Mouse (Mus musculus): ENCODE measurements around the gene Aif1l.
"Not testable (repeated sequence)": the region's sequence is repeated elsewhere in the genome, so short reads cannot be mapped to it uniquely, and the experiment has no call there.

Gene Aif1l

DNA sequence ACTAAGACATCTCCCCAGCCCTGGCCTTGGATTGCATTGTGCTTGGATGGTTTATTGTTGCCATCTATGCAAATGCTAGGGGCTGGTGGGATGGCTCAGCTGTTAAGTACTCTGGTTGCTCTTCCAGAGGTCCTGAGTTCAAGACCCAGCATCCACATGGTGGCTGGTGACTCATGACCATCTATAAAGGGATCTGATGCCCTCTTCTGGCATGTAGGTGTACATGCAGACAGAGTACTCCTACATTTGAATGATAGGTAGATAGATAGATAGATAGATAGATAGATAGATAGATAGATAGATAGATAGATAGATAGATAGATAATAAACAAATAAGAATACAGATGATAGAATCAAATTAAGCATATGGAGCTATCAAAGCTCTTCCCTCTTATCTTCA lies 35.7 kb upstream of the Aif1l start:
- H3K4me3 ChIP-seq (replicated peaks; ENCODE audit: low read length); H3K27me3 ChIP-seq (ENCODE audit: insufficient read depth, low read length); H3K9me3 ChIP-seq (ENCODE audit: low read length); H3K36me3 ChIP-seq (ENCODE audit: insufficient read depth, low read length); H3K4me1 ChIP-seq (replicated peaks; ENCODE audit: low read depth, low read length): not testable (repeated sequence)
- peak; percentile 11; the same call in 1 of the 2 replicates for TF ChIP-seq CTCF (conservative IDR thresholded peaks at IDR 0.05; ENCODE audit: low read length)

DNA sequence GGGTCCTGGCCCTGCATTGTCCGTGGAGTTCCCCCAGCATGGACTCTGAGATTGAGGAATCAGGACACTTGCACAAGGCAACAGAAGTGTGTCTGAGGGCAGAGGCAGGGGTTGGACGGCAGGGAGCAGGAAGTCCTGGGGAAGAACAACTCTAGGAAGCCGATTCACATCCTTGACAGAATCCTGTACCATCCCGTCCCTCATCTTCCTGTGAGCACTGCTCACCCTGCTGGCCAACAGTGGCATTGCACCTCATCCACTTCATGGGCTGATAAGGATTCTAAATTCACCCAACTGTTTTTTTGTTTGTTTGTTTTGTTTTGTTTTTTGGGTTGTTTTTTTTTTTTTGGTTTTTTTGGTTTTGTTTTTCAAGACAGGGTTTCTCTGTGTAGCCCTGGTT lies 34.8 kb upstream of the Aif1l start:
- H3K36me3 ChIP-seq (ENCODE audit: insufficient read depth, low read length): no peaks in the 10 kb centered on the region
- H3K4me1 ChIP-seq (replicated peaks; ENCODE audit: low read depth, low read length): 0 out of 2 replicates have a peak, but pooled peaks cover 4% of the 10 kb centered on the region
- TF ChIP-seq NANOG (IDR thresholded peaks at IDR 0.05; ENCODE audit: borderline replicate concordance, low read length) (no peak), CTCF (conservative IDR thresholded peaks at IDR 0.05; ENCODE audit: low read length) (peak; percentile 94), POU5F1 (IDR thresholded peaks at IDR 0.05; ENCODE audit: borderline replicate concordance, low read length) (no peak)
- no peak overlapping the region for H3K4me3 ChIP-seq (replicated peaks; ENCODE audit: low read length)
- H3K9me3 ChIP-seq (ENCODE audit: low read length): no peaks in the 10 kb centered on the region
- peaks cover 2% of the 10 kb centered on the region for H3K27me3 ChIP-seq (ENCODE audit: insufficient read depth, low read length)

DNA sequence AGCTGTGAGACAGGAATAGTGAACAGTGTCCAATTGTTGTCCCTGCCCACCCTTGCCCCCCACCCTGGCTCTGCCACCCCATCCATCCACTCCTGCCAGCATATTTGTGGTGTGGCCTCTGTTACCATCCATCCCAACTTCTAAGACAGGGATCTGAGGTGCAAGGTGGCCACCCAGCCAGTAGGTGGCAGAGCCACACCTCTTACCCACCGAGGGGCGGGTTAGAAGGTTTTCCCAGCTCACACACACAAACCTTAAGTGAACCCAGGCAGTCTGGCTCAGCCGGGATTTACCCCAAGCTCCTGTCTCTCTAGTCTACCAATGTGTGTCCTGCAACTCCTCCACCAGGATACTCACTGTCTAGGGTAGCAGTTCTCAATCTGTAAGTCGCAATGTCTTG lies 32.3 kb upstream of the Aif1l start:
- no peaks in the 10 kb centered on the region for H3K9me3 ChIP-seq (ENCODE audit: low read length)
- H3K4me1 ChIP-seq (replicated peaks; ENCODE audit: low read depth, low read length): peaks cover 7% of the 10 kb centered on the region; the same call in 1 of the 2 replicates
- peaks cover 25% of the 10 kb centered on the region for H3K27me3 ChIP-seq (ENCODE audit: insufficient read depth, low read length)
- TF ChIP-seq CTCF (conservative IDR thresholded peaks at IDR 0.05; ENCODE audit: low read length) (peak; percentile 41), POU5F1 (IDR thresholded peaks at IDR 0.05; ENCODE audit: borderline replicate concordance, low read length) (no peak)
- no peaks in the 10 kb centered on the region for H3K36me3 ChIP-seq (ENCODE audit: insufficient read depth, low read length)
- H3K4me3 ChIP-seq (replicated peaks; ENCODE audit: low read length): no peak overlapping the region

DNA sequence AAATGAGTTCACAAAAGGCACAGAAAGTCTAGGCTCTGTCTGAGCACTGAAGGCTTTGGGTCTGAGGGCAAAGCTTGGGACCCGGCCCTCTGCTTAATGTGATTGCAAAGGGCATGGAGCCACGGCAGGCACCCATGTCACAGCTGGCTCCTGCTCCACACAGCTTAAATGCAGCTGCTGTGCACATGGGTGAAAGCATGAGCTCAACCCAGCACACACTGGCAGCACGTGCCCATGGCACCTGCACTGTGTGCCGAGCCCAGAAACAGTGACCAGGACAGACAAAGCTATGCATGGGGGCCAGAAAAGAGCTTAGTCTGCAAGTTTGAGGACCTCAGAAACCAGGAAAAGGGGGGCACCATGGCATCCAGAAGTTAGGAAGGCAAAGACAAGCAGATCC lies 26.3 kb upstream of the Aif1l start:
- Histone ChIP-seq H3K4me3 (replicated peaks; ENCODE audit: low read length) (no peak overlapping the region), H3K9me3 (ENCODE audit: low read length) (no peaks in the 10 kb centered on the region), H3K4me1 (replicated peaks; ENCODE audit: low read depth, low read length) (peaks cover 3% of the 10 kb centered on the region; the same call in 1 of the 2 replicates), H3K27me3 (ENCODE audit: insufficient read depth, low read length) (peaks cover 59% of the 10 kb centered on the region), H3K36me3 (ENCODE audit: insufficient read depth, low read length) (no peaks in the 10 kb centered on the region)
- no peak for TF ChIP-seq CTCF (conservative IDR thresholded peaks at IDR 0.05; ENCODE audit: low read length)
- TF ChIP-seq POU5F1 (IDR thresholded peaks at IDR 0.05; ENCODE audit: borderline replicate concordance, low read length): no peak
- no peak for TF ChIP-seq NANOG (IDR thresholded peaks at IDR 0.05; ENCODE audit: borderline replicate concordance, low read length)

DNA sequence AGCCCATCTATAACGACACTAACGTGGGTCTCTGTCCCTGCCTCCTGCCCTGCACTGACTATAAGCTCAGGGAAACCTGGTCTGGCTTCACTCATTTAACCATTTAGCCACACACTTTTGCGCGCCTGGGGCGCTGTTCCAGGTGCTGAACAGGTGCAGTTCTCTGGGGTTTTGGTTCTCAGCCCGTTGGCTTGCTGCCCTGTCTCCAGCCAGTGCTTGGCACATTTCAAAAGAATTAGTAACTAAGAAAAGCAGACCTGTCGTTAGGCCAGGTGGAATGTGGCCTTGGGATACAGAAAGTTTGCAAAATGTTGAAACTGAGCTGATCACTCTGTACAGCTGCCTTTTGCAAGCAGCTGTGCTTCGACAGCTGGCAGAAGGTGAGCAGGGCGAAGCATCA lies 25.1 kb upstream of the Aif1l start:
- Histone ChIP-seq H3K27me3 (ENCODE audit: insufficient read depth, low read length) (peaks cover 61% of the 10 kb centered on the region), H3K4me1 (replicated peaks; ENCODE audit: low read depth, low read length) (peaks cover 3% of the 10 kb centered on the region; the same call in 1 of the 2 replicates), H3K4me3 (replicated peaks; ENCODE audit: low read length) (no peak overlapping the region), H3K9me3 (ENCODE audit: low read length) (no peaks in the 10 kb centered on the region), H3K36me3 (ENCODE audit: insufficient read depth, low read length) (no peaks in the 10 kb centered on the region)
- no peak for TF ChIP-seq CTCF (conservative IDR thresholded peaks at IDR 0.05; ENCODE audit: low read length)
- TF ChIP-seq POU5F1 (IDR thresholded peaks at IDR 0.05; ENCODE audit: borderline replicate concordance, low read length): no peak
- TF ChIP-seq NANOG (IDR thresholded peaks at IDR 0.05; ENCODE audit: borderline replicate concordance, low read length): no peak

DNA sequence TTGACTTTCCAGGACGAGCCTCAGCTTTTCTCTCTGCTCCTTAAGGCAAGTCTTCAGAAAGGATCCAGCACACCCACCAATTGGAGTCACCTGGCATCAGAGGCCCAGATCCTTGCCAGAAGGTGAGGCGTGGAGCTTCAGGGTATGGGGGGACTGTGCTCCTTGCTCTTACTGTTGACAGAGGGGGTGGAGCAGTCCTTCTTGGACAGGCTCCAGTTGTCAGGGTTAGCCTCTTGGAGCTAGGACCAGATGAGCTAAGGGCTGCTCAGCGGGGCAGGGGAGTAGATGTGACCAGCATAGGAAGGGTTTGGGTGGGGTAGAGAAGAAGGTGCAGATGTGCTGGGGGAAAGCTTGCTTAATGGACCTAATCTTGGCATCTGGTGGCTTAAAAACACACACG lies 24.0 kb upstream of the Aif1l start:
- H3K36me3 ChIP-seq (ENCODE audit: insufficient read depth, low read length): no peaks in the 10 kb centered on the region
- no peaks in the 10 kb centered on the region for H3K4me1 ChIP-seq (replicated peaks; ENCODE audit: low read depth, low read length)
- no peaks in the 10 kb centered on the region for H3K9me3 ChIP-seq (ENCODE audit: low read length)
- TF ChIP-seq NANOG (IDR thresholded peaks at IDR 0.05; ENCODE audit: borderline replicate concordance, low read length) (no peak), POU5F1 (IDR thresholded peaks at IDR 0.05; ENCODE audit: borderline replicate concordance, low read length) (no peak), CTCF (conservative IDR thresholded peaks at IDR 0.05; ENCODE audit: low read length) (no peak)
- H3K4me3 ChIP-seq (replicated peaks; ENCODE audit: low read length): no peak overlapping the region
- peaks cover 55% of the 10 kb centered on the region for H3K27me3 ChIP-seq (ENCODE audit: insufficient read depth, low read length)

DNA sequence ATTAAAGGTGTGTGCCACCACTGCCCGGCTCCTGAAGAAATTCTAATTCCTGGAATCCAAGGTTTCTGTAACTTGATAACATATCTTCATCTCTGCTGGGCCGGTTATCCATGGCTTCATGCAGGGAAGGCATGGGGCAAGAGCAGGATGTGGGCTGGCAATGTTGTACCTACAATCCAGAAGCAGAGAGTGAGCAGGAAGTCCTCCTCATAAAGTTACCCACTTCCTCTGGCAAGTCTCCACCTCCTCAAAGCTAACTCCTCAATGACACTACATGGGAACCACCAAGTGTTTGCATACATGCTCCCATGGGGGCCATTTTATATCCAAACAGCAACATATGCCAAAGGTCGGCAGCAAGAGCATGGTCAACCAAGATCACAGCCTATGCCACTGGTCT lies 20.3 kb upstream of the Aif1l start:
- no peaks in the 10 kb centered on the region for H3K36me3 ChIP-seq (ENCODE audit: insufficient read depth, low read length)
- TF ChIP-seq POU5F1 (IDR thresholded peaks at IDR 0.05; ENCODE audit: borderline replicate concordance, low read length) (no peak), CTCF (conservative IDR thresholded peaks at IDR 0.05; ENCODE audit: low read length) (no peak), NANOG (IDR thresholded peaks at IDR 0.05; ENCODE audit: borderline replicate concordance, low read length) (no peak)

DNA sequence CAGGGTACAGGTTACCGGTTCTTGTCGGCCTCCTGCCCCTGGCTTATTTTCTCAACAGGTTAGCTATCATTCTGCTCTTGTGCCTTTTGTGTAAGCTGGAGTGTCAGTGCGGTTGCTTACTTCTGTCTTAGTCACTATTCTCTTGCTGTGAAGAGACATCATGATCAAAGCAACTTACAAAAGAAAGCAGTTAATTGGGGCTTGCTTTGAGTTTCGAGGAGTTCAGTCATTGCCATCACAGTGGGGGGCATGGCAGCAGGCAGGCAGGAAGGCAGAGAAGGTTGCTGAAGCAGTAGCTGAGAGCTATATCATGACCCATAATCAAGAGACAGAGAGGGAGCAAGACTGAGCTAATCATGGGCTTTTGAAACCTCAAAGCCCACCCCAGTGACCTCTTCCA lies 15.4 kb upstream of the Aif1l start:
- H3K4me3 ChIP-seq (replicated peaks; ENCODE audit: low read length): no peak overlapping the region
- peaks cover 3% of the 10 kb centered on the region; the same call in 1 of the 2 replicates for H3K4me1 ChIP-seq (replicated peaks; ENCODE audit: low read depth, low read length)
- H3K27me3 ChIP-seq (ENCODE audit: insufficient read depth, low read length): peaks cover 17% of the 10 kb centered on the region
- no peak for TF ChIP-seq CTCF (conservative IDR thresholded peaks at IDR 0.05; ENCODE audit: low read length)
- TF ChIP-seq NANOG (IDR thresholded peaks at IDR 0.05; ENCODE audit: borderline replicate concordance, low read length): peak; percentile 50; the same call in 1 of the 2 replicates
- peaks cover 9% of the 10 kb centered on the region for H3K9me3 ChIP-seq (ENCODE audit: low read length)
- H3K36me3 ChIP-seq (ENCODE audit: insufficient read depth, low read length): no peaks in the 10 kb centered on the region

More for the DNA sequence above, 20.3 kb upstream of the Aif1l start:
- Histone ChIP-seq H3K9me3 (ENCODE audit: low read length) (peaks cover 9% of the 10 kb centered on the region), H3K27me3 (ENCODE audit: insufficient read depth, low read length) (peaks cover 20% of the 10 kb centered on the region), H3K4me3 (replicated peaks; ENCODE audit: low read length) (no peak overlapping the region), H3K4me1 (replicated peaks; ENCODE audit: low read depth, low read length) (peaks cover 3% of the 10 kb centered on the region; the same call in 1 of the 2 replicates)

DNA sequence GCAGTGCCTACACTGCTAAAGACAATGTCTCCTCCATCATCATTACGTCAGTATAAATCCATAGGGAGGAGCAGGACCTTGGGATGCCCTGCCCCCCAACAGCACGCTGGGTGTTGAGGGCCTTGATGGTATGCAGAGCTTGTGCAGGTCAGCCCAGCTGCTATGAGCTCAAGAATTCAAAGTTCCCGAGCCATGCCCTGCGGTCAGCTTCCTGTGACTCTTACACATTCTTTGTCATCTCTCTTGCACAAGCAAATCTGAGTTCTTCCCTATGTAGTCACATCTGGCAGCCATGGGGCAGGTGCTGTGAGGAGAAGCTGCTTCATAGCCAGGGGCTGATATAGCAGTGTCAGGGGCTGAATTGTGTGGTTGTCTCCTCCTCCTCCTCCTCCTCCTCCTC lies 14.9 kb upstream of the Aif1l start:
- H3K4me3 ChIP-seq (replicated peaks; ENCODE audit: low read length): no peak overlapping the region
- no peaks in the 10 kb centered on the region for H3K36me3 ChIP-seq (ENCODE audit: insufficient read depth, low read length)
- H3K4me1 ChIP-seq (replicated peaks; ENCODE audit: low read depth, low read length): peaks cover 3% of the 10 kb centered on the region; the same call in 1 of the 2 replicates
- H3K27me3 ChIP-seq (ENCODE audit: insufficient read depth, low read length): peaks cover 20% of the 10 kb centered on the region
- no peak for TF ChIP-seq POU5F1 (IDR thresholded peaks at IDR 0.05; ENCODE audit: borderline replicate concordance, low read length)
- TF ChIP-seq NANOG (IDR thresholded peaks at IDR 0.05; ENCODE audit: borderline replicate concordance, low read length): no peak
- TF ChIP-seq CTCF (conservative IDR thresholded peaks at IDR 0.05; ENCODE audit: low read length): no peak
- peaks cover 9% of the 10 kb centered on the region for H3K9me3 ChIP-seq (ENCODE audit: low read length)

All from E14TG2a.4 (cell line).